Mouse (Mus musculus) CH12.LX (cell line): ENCODE data around the gene B3gat3.

Experiments used
- CHD1 ChIP-seq: IDR thresholded peaks from 2 replicates; pipeline ENCODE4 v1.6.1; 2012; ENCODE audit warnings: low read depth, low read length, improper control_type of control experiment, inconsistent platforms
- CHD2 ChIP-seq: IDR thresholded peaks from 2 replicates; pipeline ENCODE4 v1.6.1; 2011; ENCODE audit warnings: low read length, improper control_type of control experiment
- CTCF ChIP-seq, 2 experiments: IDR thresholded peaks in 1 of 2; conservative IDR thresholded peaks in 1 of 2; 2 replicates each; pipeline ENCODE4 v1.5.1; 2011 to 2012; ENCODE audit warnings: low read depth in 2 of 2, low read length in 2 of 2, improper control_type of control experiment in 1 of 2, inconsistent platforms in 1 of 2, mild to moderate bottlenecking in 1 of 2, moderate library complexity in 1 of 2
- EP300 ChIP-seq: IDR thresholded peaks from 2 replicates; pipeline ENCODE4 v1.6.1; 2011; ENCODE audit warnings: low read length, improper control_type of control experiment
- NELFE ChIP-seq: IDR thresholded peaks from 2 replicates; pipeline ENCODE4 v1.6.1; 2011; ENCODE audit warnings: low read depth, low read length, improper control_type of control experiment
- POLR2A ChIP-seq: IDR thresholded peaks from 2 replicates; pipeline ENCODE4 v1.6.1; 2011; ENCODE audit warnings: low read depth, mild to moderate bottlenecking, improper control_type of control experiment, low read length
- ZMIZ1 ChIP-seq: IDR thresholded peaks from 2 replicates; pipeline ENCODE4 v1.6.1; 2012; ENCODE audit warnings: low read depth, mild to moderate bottlenecking, inconsistent platforms, low read length, improper control_type of control experiment

- TF ChIP-seq NELFE = no peak
- TF ChIP-seq POLR2A = no peak
- no peak for TF ChIP-seq CTCF (conservative IDR thresholded peaks at IDR 0.05 in 1 of 2, IDR thresholded peaks at IDR 0.05 in 1 of 2; ENCODE audit: low read depth in 2 of 2, low read length in 2 of 2)
- no peak for TF ChIP-seq ZMIZ1
- no peak for TF ChIP-seq CHD1
- TF ChIP-seq EP300 = no peak
- no peak for TF ChIP-seq CHD2
Observed at GRCm38 (mm10) chr19:8930771-8931170, 10.6 kb downstream of the B3gat3 start.
